Mouse (Mus musculus) C2C12 (cell line): ENCODE data around the gene Insr. TPM values are rescaled to one million over a fixed set of nuclear protein-coding genes. Genes with fewer than 3 reads are reported as not detected.
A peak's percentile ranks its signal among the peaks of the same experiment; 100 is the strongest.

Experiments
- H3K27me3 ChIP-seq: one replicate; pipeline ENCODE4 v1.6.1; 2011; ENCODE audit not compliant: control insufficient read depth, insufficient read depth, insufficient read length
- H3K36me3 ChIP-seq: one replicate; pipeline ENCODE4 v1.6.1; 2011; ENCODE audit not compliant: control insufficient read depth, insufficient read depth
- H3K4me3 ChIP-seq: one replicate; pipeline ENCODE4 v1.5.1; 2011; ENCODE audit warnings: mild to moderate bottlenecking, control low read depth; ENCODE audit not compliant: poor library complexity, insufficient read depth, severe bottlenecking
- H3K79me2 ChIP-seq: one replicate; pipeline ENCODE4 v1.6.1; 2011; ENCODE audit not compliant: control insufficient read depth, insufficient read depth
- H3K79me3 ChIP-seq: one replicate; pipeline ENCODE4 v1.6.1; 2011; ENCODE audit warnings: low read depth, control low read depth
- H3ac ChIP-seq: one replicate; pipeline ENCODE3; 2011; ENCODE audit warnings: low read depth; ENCODE audit not compliant: control insufficient read depth, insufficient read length
- CEBPB ChIP-seq: IDR thresholded peaks from one replicate; pipeline ENCODE4 v1.6.1; 2011; ENCODE audit warnings: low read depth, mild to moderate bottlenecking, control low read depth, moderate library complexity
- CTCF ChIP-seq: IDR thresholded peaks from one replicate; pipeline ENCODE4 v1.5.1; 2011; ENCODE audit not compliant: control insufficient read depth, insufficient read depth, insufficient read length
- FOSL1 ChIP-seq: IDR thresholded peaks from one replicate; pipeline ENCODE4 v1.8.0; 2011; ENCODE audit warnings: mild to moderate bottlenecking, low read length; ENCODE audit not compliant: poor library complexity, insufficient read depth, severe bottlenecking
- MAX ChIP-seq: IDR thresholded peaks from one replicate; pipeline ENCODE4 v1.6.1; 2011; ENCODE audit warnings: mild to moderate bottlenecking, control low read depth
- MYOD1 ChIP-seq: IDR thresholded peaks from one replicate; pipeline ENCODE4 v1.6.1; 2011; ENCODE audit warnings: low read depth; ENCODE audit not compliant: control insufficient read depth, insufficient read length
- MYOG ChIP-seq: IDR thresholded peaks from one replicate; pipeline ENCODE4 v1.6.1; 2011; ENCODE audit not compliant: control insufficient read depth, insufficient read length; ENCODE audit errors: extremely low read depth
- USF1 ChIP-seq: IDR thresholded peaks from one replicate; pipeline ENCODE4 v1.6.1; 2011; ENCODE audit warnings: low read depth, mild to moderate bottlenecking, control low read depth, moderate library complexity
- polyA plus RNA-seq: library from polyadenylated mRNA; unstranded; fragments of >200 nt; fragmentation: generic; extraction: Trizol; gene quantifications from one replicate; pipeline ENCODE4 v1.2.1, GENCODE M21; 2012; ENCODE audit warnings: missing spikeins

Gene Insr
- polyA plus RNA-seq, 1 experiment, result 2.6 TPM

- Histone ChIP-seq H3K79me3 (no peaks in the 10 kb centered on the region), H3ac (no peak overlapping the region), H3K79me2 (no peaks in the 10 kb centered on the region), H3K27me3 (no peaks in the 10 kb centered on the region), H3K36me3 (no peaks in the 10 kb centered on the region), H3K4me3 (no peak overlapping the region)
- TF ChIP-seq MYOD1 (no peak), CEBPB (no peak), MYOG (no peak), USF1 (no peak), CTCF (no peak), FOSL1 (no peak), MAX (no peak)
Observed at GRCm38 (mm10) chr8:3225184-3225583, 54.2 kb downstream of the Insr start.

- no peak for TF ChIP-seq MYOD1
- no peak for TF ChIP-seq FOSL1
- no peak for TF ChIP-seq CEBPB
- TF ChIP-seq USF1, result no peak
- Histone ChIP-seq H3K36me3 (no peaks in the 10 kb centered on the region), H3ac (no peak overlapping the region), H3K79me2 (no peaks in the 10 kb centered on the region), H3K4me3 (no peak overlapping the region), H3K79me3 (no peaks in the 10 kb centered on the region), H3K27me3 (no peaks in the 10 kb centered on the region)
Observed at GRCm38 (mm10) chr8:3222636-3222965, 56.8 kb downstream of the Insr start.

GRCm38 (mm10) chr8:3221960-3222635 is 57.3 kb downstream of the Insr start:
- Histone ChIP-seq H3K79me3 (no peaks in the 10 kb centered on the region), H3K27me3 (no peaks in the 10 kb centered on the region), H3K36me3 (no peaks in the 10 kb centered on the region), H3K79me2 (no peaks in the 10 kb centered on the region), H3K4me3 (no peak overlapping the region), H3ac (no peak overlapping the region)
- TF ChIP-seq MAX, result no peak
- no peak for TF ChIP-seq USF1
- TF ChIP-seq CTCF, result no peak
- no peak for TF ChIP-seq CEBPB
- no peak for TF ChIP-seq MYOG

- peak overlapping the region; percentile 32 for H3K4me3 ChIP-seq
- H3K79me2 ChIP-seq, result no peaks in the 10 kb centered on the region
- TF ChIP-seq MAX (peak; percentile 74), FOSL1 (no peak)
- no peaks in the 10 kb centered on the region for H3K79me3 ChIP-seq
- H3K36me3 ChIP-seq, result no peaks in the 10 kb centered on the region
- no peaks in the 10 kb centered on the region for H3K27me3 ChIP-seq
- peak overlapping the region; percentile 58 for H3ac ChIP-seq
Observed at GRCm38 (mm10) chr8:3221047-3221959, 58.1 kb downstream of the Insr start.

- H3K79me2 ChIP-seq, result no peaks in the 10 kb centered on the region
- H3K36me3 ChIP-seq, result no peaks in the 10 kb centered on the region
- H3ac ChIP-seq, result no peak overlapping the region
- H3K4me3 ChIP-seq, result peak overlapping the region; percentile 11
- H3K79me3 ChIP-seq, result no peaks in the 10 kb centered on the region
- no peak for TF ChIP-seq CEBPB
- H3K27me3 ChIP-seq, result no peaks in the 10 kb centered on the region
Observed at GRCm38 (mm10) chr8:3220502-3220901, 58.9 kb downstream of the Insr start.

GRCm38 (mm10) chr8:3219921-3220411 is 59.5 kb downstream of the Insr start:
- Histone ChIP-seq H3K4me3 (no peak overlapping the region), H3K79me2 (no peaks in the 10 kb centered on the region)
- no peak for TF ChIP-seq MAX
- no peak for TF ChIP-seq MYOG
- no peak for TF ChIP-seq CTCF
- TF ChIP-seq CEBPB, result no peak
- TF ChIP-seq MYOD1, result no peak
- no peak for TF ChIP-seq USF1
- TF ChIP-seq FOSL1, result no peak

More at GRCm38 (mm10) chr8:3219921-3220411, 59.5 kb downstream of the Insr start:
- Histone ChIP-seq H3K36me3 (no peaks in the 10 kb centered on the region), H3K79me3 (no peaks in the 10 kb centered on the region), H3ac (no peak overlapping the region), H3K27me3 (no peaks in the 10 kb centered on the region)
